Mouse (Mus musculus): ENCODE measurements around the gene Idi2. TPM values are rescaled to one million over a fixed set of nuclear protein-coding genes. Genes with fewer than 3 reads are reported as not detected.
"Not testable (repeated sequence)": the region's sequence is repeated elsewhere in the genome, so short reads cannot be mapped to it uniquely, and the experiment has no call there.

Idi2 gene
- not detected in 2 replicates for polyA plus RNA-seq (2012; rRNA removed)

DNA sequence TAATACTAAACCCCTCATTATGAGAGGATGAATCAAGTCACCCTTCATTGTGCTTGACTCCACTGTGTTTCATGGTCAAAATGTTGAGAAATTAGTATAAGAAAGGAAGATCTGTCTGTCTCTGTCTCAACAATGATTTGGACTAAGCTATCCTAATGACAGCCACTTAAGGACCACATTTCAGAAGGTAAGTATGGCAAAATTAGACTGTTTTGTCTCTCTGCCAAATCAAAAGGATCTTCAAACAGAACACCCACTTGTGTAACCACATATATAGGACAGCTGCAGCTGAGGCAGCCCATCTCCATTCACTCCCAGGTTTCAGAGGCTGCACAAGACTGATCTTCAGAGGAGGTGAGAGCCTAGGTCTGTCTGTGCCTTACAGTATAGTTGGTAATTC, at the start of gene Idi2:
TSS of gene Idi2 (plus strand) at position 301 of the 400 bp plus-strand sequence.
- not testable (repeated sequence) for H3K36me3 ChIP-seq (ENCODE audit: control insufficient read depth, insufficient read depth, low read length); H3K27me3 ChIP-seq (replicated peaks; ENCODE audit: control insufficient read depth, insufficient read depth, low read length); DNase-seq; H3K4me1 ChIP-seq (ENCODE audit: control insufficient read depth, insufficient read depth, low read length); H3K4me3 ChIP-seq (ENCODE audit: insufficient read depth, low read depth, low read length); H3K27ac ChIP-seq (ENCODE audit: insufficient read depth, low read depth, low read length)

DNA sequence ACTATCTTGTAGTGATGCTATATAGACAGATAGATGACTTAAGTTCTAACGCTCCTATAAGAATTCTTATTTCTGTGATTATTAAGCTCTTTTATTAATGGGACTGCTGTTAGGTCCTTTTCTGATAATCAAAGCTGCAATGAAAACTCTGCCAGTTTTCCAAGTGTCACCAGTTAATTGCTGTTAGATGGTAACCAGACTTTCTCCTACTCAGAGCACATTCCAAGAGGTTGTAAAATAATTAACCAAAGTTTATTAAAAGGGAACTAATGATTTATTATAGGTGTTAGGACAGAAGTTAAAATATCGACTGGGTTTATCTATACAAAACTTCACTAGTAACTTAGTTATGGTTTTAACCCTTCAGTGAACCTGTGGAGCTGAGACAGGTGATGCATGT, 46.7 kb upstream of the Idi2 start:
- not testable (repeated sequence) for H3K4me3 ChIP-seq (ENCODE audit: insufficient read depth, low read depth, low read length); H3K27me3 ChIP-seq (replicated peaks; ENCODE audit: control insufficient read depth, insufficient read depth, low read length); H3K36me3 ChIP-seq (ENCODE audit: control insufficient read depth, insufficient read depth, low read length); H3K27ac ChIP-seq (ENCODE audit: insufficient read depth, low read depth, low read length); H3K4me1 ChIP-seq (ENCODE audit: control insufficient read depth, insufficient read depth, low read length)
- peak; percentile 54 for DNase-seq
- 58% methylated on average over 2 of the region's 2 CpGs for WGBS

DNA sequence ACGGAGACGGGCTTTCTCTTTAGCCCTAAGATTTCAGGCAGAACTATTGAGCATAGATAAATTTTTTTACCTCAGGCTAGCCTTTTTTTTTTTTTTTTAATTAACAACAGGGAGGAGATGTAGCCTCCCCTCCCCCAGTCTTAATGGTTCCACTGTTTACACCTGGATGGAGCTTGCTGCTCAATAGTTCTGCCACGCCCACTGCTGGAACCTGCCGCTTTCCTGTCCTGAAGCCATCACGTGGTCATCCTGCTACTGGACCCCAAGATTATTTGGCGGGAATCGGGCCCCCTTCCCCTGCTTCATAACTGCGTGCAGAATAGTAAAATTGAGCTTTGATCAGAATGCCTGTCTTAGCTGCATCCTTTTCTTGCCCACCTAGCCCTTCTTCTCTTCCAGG, 38.8 kb upstream of the Idi2 start:
- DNase-seq = peak; percentile 54
- H3K27me3 ChIP-seq (replicated peaks; ENCODE audit: control insufficient read depth, insufficient read depth, low read length); H3K4me1 ChIP-seq (ENCODE audit: control insufficient read depth, insufficient read depth, low read length); H3K36me3 ChIP-seq (ENCODE audit: control insufficient read depth, insufficient read depth, low read length); H3K27ac ChIP-seq (ENCODE audit: insufficient read depth, low read depth, low read length); H3K4me3 ChIP-seq (ENCODE audit: insufficient read depth, low read depth, low read length): not testable (repeated sequence)
- 80% methylated on average over 8 of the region's 8 CpGs for WGBS

DNA sequence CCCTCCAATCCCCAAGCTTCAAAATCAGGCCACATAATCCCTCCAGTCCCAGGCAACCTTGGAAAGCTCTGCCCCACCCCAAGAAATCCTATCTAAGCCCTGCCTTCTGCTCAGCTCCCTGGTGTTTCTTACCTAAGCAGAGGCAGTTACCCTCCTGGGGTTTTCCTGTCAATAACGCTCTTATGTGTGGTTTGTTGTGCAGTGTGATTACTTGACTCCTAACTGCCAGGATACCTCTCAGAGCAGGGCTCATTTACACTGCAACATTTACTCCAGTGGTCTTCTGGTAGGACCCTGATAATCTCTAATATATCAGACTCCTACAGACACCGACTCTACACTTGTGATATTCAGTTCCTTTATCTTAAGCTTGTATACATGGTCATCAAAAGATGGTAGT, 19.2 kb upstream of the Idi2 start:
- Histone ChIP-seq H3K4me1 (ENCODE audit: control insufficient read depth, insufficient read depth, low read length) (no peaks in the 10 kb centered on the region), H3K4me3 (ENCODE audit: insufficient read depth, low read depth, low read length) (no peak overlapping the region), H3K27ac (ENCODE audit: insufficient read depth, low read depth, low read length) (no peak overlapping the region), H3K27me3 (replicated peaks; ENCODE audit: control insufficient read depth, insufficient read depth, low read length) (no peaks in the 10 kb centered on the region), H3K36me3 (ENCODE audit: control insufficient read depth, insufficient read depth, low read length) (no peaks in the 10 kb centered on the region)
- DNase-seq = no peak
- 71% methylated on average over 2 of the region's 2 CpGs for WGBS
- TF ChIP-seq POLR2A (IDR thresholded peaks at IDR 0.05; ENCODE audit: low read depth, low read length) (no peak), CTCF (conservative IDR thresholded peaks at IDR 0.05; ENCODE audit: insufficient read depth, insufficient read length, low read depth, low read length) (no peak)

DNA sequence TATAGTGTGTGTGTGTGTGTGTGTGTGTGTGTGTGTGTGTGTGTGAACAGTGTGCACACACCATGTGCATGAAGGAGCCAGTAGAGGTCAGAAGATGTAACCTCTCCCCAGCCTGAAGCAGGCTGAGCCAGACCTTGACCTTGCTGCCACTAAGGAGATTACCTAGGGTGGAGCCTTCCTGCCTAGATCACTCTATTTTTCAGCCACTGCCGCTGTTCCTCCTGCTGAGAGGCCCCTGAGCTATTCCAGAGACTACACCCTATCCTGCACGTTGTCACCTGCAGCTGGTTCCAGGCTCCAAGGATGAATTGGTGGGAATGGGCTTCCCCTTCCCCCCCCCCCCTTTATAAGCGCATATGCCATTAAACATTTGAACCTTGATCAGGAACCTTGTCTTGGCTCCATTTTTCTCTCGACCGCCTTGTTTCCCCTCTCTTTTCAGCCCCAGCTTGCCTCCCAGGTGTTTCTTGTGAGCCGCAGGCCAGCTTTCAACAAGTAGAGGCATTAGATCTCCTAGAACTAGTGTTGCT, 15.0 kb upstream of the Idi2 start:
- not testable (repeated sequence) for DNase-seq; H3K27ac ChIP-seq (ENCODE audit: insufficient read depth, low read depth, low read length); H3K4me3 ChIP-seq (ENCODE audit: insufficient read depth, low read depth, low read length); H3K27me3 ChIP-seq (replicated peaks; ENCODE audit: control insufficient read depth, insufficient read depth, low read length); H3K36me3 ChIP-seq (ENCODE audit: control insufficient read depth, insufficient read depth, low read length); H3K4me1 ChIP-seq (ENCODE audit: control insufficient read depth, insufficient read depth, low read length)
- 78% methylated on average over 6 of the region's 6 CpGs for WGBS

DNA sequence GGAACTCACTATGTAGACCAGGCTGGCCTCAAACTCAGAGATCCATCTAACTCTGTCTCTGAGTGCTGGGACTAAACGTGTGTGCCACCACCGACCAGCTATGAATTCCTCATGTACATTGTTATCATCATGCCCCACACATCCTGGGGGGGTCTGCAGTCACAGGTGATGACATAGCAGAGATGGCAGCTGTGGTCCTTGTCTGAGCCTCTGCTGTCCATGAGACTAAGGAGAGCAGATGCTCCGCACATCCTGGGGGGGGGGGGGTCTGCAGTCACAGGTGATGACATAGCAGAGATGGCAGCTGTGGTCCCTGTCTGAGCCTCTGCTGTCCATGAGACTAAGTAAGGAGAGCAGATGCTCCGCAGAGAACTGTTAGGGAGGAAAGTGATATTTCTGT, 11.6 kb upstream of the Idi2 start:
- not testable (repeated sequence) for H3K4me1 ChIP-seq (ENCODE audit: control insufficient read depth, insufficient read depth, low read length); H3K36me3 ChIP-seq (ENCODE audit: control insufficient read depth, insufficient read depth, low read length); H3K27ac ChIP-seq (ENCODE audit: insufficient read depth, low read depth, low read length); DNase-seq; H3K27me3 ChIP-seq (replicated peaks; ENCODE audit: control insufficient read depth, insufficient read depth, low read length); H3K4me3 ChIP-seq (ENCODE audit: insufficient read depth, low read depth, low read length)
- 86% methylated on average over 4 of the region's 4 CpGs for WGBS

DNA sequence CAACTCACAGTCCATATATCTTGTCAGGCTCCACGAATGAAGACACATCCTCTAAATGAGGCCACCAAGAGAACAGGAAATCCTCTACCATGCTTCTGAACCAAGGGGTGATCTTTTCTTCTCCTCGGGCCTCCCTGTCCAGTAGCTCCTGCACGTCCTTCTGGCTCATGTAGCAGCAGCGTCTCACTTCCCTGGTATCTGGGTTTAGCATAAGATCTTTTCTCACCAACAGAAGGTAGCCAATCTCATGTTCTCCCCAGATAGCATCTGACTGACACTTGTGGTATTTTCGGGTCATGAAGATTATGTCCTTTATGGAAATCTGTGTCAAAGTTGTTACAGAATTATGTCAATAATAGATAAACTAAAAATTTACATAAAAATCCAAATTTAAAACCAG, 11.0 kb upstream of the Idi2 start:
- not testable (repeated sequence) for H3K4me1 ChIP-seq (ENCODE audit: control insufficient read depth, insufficient read depth, low read length); H3K27ac ChIP-seq (ENCODE audit: insufficient read depth, low read depth, low read length); H3K27me3 ChIP-seq (replicated peaks; ENCODE audit: control insufficient read depth, insufficient read depth, low read length); DNase-seq; H3K4me3 ChIP-seq (ENCODE audit: insufficient read depth, low read depth, low read length); H3K36me3 ChIP-seq (ENCODE audit: control insufficient read depth, insufficient read depth, low read length)
- 0% methylated on average over 1 of the region's 5 CpGs for WGBS

DNA sequence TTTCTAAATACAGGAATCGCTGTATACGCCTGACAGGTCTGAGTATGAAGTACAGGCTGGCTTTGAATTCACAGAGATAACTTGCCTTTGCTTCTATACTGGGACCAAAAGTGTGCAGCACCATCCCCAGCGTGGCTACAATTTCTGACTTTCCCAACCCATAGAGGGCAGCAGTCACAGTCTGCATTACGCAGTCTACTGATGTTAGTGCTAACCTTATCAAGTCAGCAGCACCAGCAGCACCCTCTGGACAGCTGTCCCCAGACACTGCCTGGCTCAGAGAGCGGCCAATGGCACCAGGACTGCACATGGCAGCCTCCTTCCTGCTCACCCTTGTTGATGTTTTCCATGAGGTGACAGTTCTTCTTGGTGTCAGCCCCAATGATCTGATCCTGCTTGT, 8.8 kb upstream of the Idi2 start:
- H3K36me3 ChIP-seq (ENCODE audit: control insufficient read depth, insufficient read depth, low read length); DNase-seq; H3K4me3 ChIP-seq (ENCODE audit: insufficient read depth, low read depth, low read length); H3K27me3 ChIP-seq (replicated peaks; ENCODE audit: control insufficient read depth, insufficient read depth, low read length); H3K27ac ChIP-seq (ENCODE audit: insufficient read depth, low read depth, low read length); H3K4me1 ChIP-seq (ENCODE audit: control insufficient read depth, insufficient read depth, low read length): not testable (repeated sequence)
- no CpG with 5 or more reads among the region's 5 CpGs for WGBS

DNA sequence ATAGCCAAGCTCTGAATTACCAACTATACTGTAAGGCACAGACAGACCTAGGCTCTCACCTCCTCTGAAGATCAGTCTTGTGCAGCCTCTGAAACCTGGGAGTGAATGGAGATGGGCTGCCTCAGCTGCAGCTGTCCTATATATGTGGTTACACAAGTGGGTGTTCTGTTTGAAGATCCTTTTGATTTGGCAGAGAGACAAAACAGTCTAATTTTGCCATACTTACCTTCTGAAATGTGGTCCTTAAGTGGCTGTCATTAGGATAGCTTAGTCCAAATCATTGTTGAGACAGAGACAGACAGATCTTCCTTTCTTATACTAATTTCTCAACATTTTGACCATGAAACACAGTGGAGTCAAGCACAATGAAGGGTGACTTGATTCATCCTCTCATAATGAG, 4.5 kb upstream of the Idi2 start, which contains the start of gene Gm9745:
TSS of gene Gm9745 (minus strand) at position 101 of the 400 bp plus-strand sequence.
- H3K4me1 ChIP-seq (ENCODE audit: control insufficient read depth, insufficient read depth, low read length); H3K27ac ChIP-seq (ENCODE audit: insufficient read depth, low read depth, low read length); H3K27me3 ChIP-seq (replicated peaks; ENCODE audit: control insufficient read depth, insufficient read depth, low read length); DNase-seq; H3K4me3 ChIP-seq (ENCODE audit: insufficient read depth, low read depth, low read length); H3K36me3 ChIP-seq (ENCODE audit: control insufficient read depth, insufficient read depth, low read length): not testable (repeated sequence)

DNA sequence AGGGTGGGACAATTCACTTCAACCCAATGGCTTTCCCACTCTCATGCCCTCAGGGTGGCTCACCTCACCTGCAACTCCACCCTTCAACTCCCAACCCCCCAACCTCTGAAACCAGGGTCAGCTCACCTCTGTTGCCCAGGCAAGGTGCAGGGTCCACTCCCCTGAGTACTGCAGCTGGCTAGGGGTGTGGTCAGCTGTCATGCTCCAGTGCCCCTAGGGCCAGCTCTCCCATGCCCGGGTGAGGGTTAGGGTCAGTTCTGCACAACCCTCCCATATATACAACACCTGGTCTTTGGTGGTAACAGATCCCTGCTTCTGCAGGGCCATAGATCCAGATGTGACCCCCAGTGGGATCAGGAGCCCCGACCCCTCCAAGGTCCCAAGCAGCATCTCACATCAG, 2.5 kb downstream of the Idi2 start:
- not testable (repeated sequence) for DNase-seq; H3K27ac ChIP-seq (ENCODE audit: insufficient read depth, low read depth, low read length); H3K4me1 ChIP-seq (ENCODE audit: control insufficient read depth, insufficient read depth, low read length); H3K27me3 ChIP-seq (replicated peaks; ENCODE audit: control insufficient read depth, insufficient read depth, low read length); H3K36me3 ChIP-seq (ENCODE audit: control insufficient read depth, insufficient read depth, low read length); H3K4me3 ChIP-seq (ENCODE audit: insufficient read depth, low read depth, low read length)
- 40% methylated on average over 2 of the region's 2 CpGs for WGBS

DNA sequence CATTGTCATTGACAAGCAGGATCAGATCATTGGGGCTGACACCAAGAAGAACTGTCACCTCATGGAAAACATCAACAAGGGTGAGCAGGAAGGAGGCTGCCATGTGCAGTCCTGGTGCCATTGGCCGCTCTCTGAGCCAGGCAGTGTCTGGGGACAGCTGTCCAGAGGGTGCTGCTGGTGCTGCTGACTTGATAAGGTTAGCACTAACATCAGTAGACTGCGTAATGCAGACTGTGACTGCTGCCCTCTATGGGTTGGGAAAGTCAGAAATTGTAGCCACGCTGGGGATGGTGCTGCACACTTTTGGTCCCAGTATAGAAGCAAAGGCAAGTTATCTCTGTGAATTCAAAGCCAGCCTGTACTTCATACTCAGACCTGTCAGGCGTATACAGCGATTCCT, 4.2 kb downstream of the Idi2 start:
- no CpG with 5 or more reads among the region's 5 CpGs for WGBS
- not testable (repeated sequence) for H3K36me3 ChIP-seq (ENCODE audit: control insufficient read depth, insufficient read depth, low read length); H3K4me3 ChIP-seq (ENCODE audit: insufficient read depth, low read depth, low read length); DNase-seq; H3K27ac ChIP-seq (ENCODE audit: insufficient read depth, low read depth, low read length); H3K4me1 ChIP-seq (ENCODE audit: control insufficient read depth, insufficient read depth, low read length); H3K27me3 ChIP-seq (replicated peaks; ENCODE audit: control insufficient read depth, insufficient read depth, low read length)

DNA sequence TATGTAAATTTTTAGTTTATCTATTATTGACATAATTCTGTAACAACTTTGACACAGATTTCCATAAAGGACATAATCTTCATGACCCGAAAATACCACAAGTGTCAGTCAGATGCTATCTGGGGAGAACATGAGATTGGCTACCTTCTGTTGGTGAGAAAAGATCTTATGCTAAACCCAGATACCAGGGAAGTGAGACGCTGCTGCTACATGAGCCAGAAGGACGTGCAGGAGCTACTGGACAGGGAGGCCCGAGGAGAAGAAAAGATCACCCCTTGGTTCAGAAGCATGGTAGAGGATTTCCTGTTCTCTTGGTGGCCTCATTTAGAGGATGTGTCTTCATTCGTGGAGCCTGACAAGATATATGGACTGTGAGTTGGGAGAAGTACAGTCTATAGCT, 6.4 kb downstream of the Idi2 start:
- not testable (repeated sequence) for DNase-seq; H3K27ac ChIP-seq (ENCODE audit: insufficient read depth, low read depth, low read length); H3K4me1 ChIP-seq (ENCODE audit: control insufficient read depth, insufficient read depth, low read length); H3K36me3 ChIP-seq (ENCODE audit: control insufficient read depth, insufficient read depth, low read length); H3K4me3 ChIP-seq (ENCODE audit: insufficient read depth, low read depth, low read length); H3K27me3 ChIP-seq (replicated peaks; ENCODE audit: control insufficient read depth, insufficient read depth, low read length)
- 15% methylated on average over 1 of the region's 5 CpGs for WGBS

All from kidney, adult 2 months (tissue).